Mouse (Mus musculus) stomach, embryonic 15.5 days (tissue): ENCODE results near the gene Gcn1l1. TPM values are rescaled to one million over a fixed set of nuclear protein-coding genes. Genes with fewer than 3 reads are reported as not detected.

Experiments
- ATAC-seq: fragments of 200-750 bp; cut with Nextera tagmentation; 2 replicates; pipeline ENCODE4 v1.8.0; 2017; ENCODE audit warnings: low read depth, moderate number of reproducible peaks, moderate TSS enrichment; ENCODE audit not compliant: insufficient read depth, low FRiP score
- H3K27ac ChIP-seq: fragments of 300-500 bp; sonication (generic); 2 replicates; pipeline ENCODE4 v1.5.1; 2015; ENCODE audit warnings: mild to moderate bottlenecking, inconsistent platforms
- H3K27me3 ChIP-seq: fragments of 300-500 bp; sonication (generic); replicated peaks from 2 replicates; pipeline ENCODE4 v1.6.1; 2015; ENCODE audit warnings: inconsistent platforms
- H3K36me3 ChIP-seq: fragments of 300-500 bp; sonication (generic); 2 replicates; pipeline ENCODE4 v1.6.1; 2015; ENCODE audit warnings: inconsistent platforms
- H3K4me1 ChIP-seq: fragments of 300-500 bp; sonication (generic); 2 replicates; pipeline ENCODE4 v1.6.1; 2015; ENCODE audit warnings: inconsistent platforms
- H3K4me2 ChIP-seq: fragments of 300-500 bp; sonication (generic); 2 replicates; pipeline ENCODE4 v1.6.1; 2015; ENCODE audit warnings: mild to moderate bottlenecking, inconsistent platforms
- H3K4me3 ChIP-seq: fragments of 300-500 bp; sonication (generic); replicated peaks from 2 replicates; pipeline ENCODE4 v1.5.1; 2015; ENCODE audit warnings: inconsistent platforms
- H3K9ac ChIP-seq: fragments of 300-500 bp; sonication (generic); 2 replicates; pipeline ENCODE4 v1.6.1; 2015; ENCODE audit warnings: inconsistent platforms
- H3K9me3 ChIP-seq: fragments of 300-500 bp; sonication (generic); 2 replicates; pipeline ENCODE4 v1.6.1; 2016; ENCODE audit warnings: inconsistent platforms
- WGBS: fragments of 180-500 bp; shearing (Covaris S2); methylation state at CpG from one replicate; pipeline ENCODE4 v1.1.7; 2015; 5-methylcytosine and 5-hydroxymethylcytosine counted together
- polyA plus RNA-seq: library from polyadenylated mRNA; unstranded; fragments of >200 nt; fragmentation: Nextera tagmentation; extraction: Ambion mirVana; gene quantifications from 2 replicates; pipeline ENCODE4 v1.2.1, GENCODE M21; 2015

Gene Gcn1l1
- polyA plus RNA-seq, 1 experiment from 2014 or later = 34.9 TPM

GRCm38 (mm10) chr5:115586166-115586565 lies 21.1 kb downstream of the Gcn1l1 start:
- no peak overlapping the region for H3K9ac ChIP-seq
- no peak overlapping the region for H3K27ac ChIP-seq
- no peak for ATAC-seq
- 94% methylated on average over 15 of the region's 15 CpGs for WGBS
- peaks cover 84% of the 10 kb centered on the region for H3K36me3 ChIP-seq
- H3K27me3 ChIP-seq = no peaks in the 10 kb centered on the region
- H3K4me2 ChIP-seq = no peak overlapping the region
- H3K4me3 ChIP-seq = no peak overlapping the region
- no peaks in the 10 kb centered on the region for H3K9me3 ChIP-seq
- no peaks in the 10 kb centered on the region for H3K4me1 ChIP-seq

- H3K4me1 ChIP-seq = no peaks in the 10 kb centered on the region
- no peak overlapping the region for H3K4me2 ChIP-seq
- H3K27ac ChIP-seq = no peak overlapping the region
- no peak overlapping the region for H3K4me3 ChIP-seq
- no peaks in the 10 kb centered on the region for H3K9me3 ChIP-seq
- H3K9ac ChIP-seq = no peak overlapping the region
- no peak for ATAC-seq
- WGBS = 92% methylated on average over 2 of the region's 2 CpGs
- H3K36me3 ChIP-seq = peaks cover 80% of the 10 kb centered on the region
- no peaks in the 10 kb centered on the region for H3K27me3 ChIP-seq
Measured at GRCm38 (mm10) chr5:115586780-115587179, 21.7 kb downstream of the Gcn1l1 start.

- Histone ChIP-seq H3K9me3 (no peaks in the 10 kb centered on the region), H3K4me1 (no peaks in the 10 kb centered on the region), H3K36me3 (peaks cover 84% of the 10 kb centered on the region), H3K4me3 (no peak overlapping the region), H3K27me3 (no peaks in the 10 kb centered on the region), H3K27ac (no peak overlapping the region), H3K9ac (no peak overlapping the region), H3K4me2 (no peak overlapping the region)
- 78% methylated on average over 11 of the region's 11 CpGs for WGBS
- ATAC-seq = no peak
Measured at GRCm38 (mm10) chr5:115591028-115591427, 26.0 kb downstream of the Gcn1l1 start.

- Histone ChIP-seq H3K4me2 (no peak overlapping the region), H3K9me3 (no peaks in the 10 kb centered on the region), H3K4me3 (no peak overlapping the region), H3K27ac (no peak overlapping the region), H3K27me3 (no peaks in the 10 kb centered on the region), H3K36me3 (peaks cover 86% of the 10 kb centered on the region), H3K4me1 (no peaks in the 10 kb centered on the region), H3K9ac (no peak overlapping the region)
- no peak for ATAC-seq
- 88% methylated on average over 2 of the region's 2 CpGs for WGBS
Measured at GRCm38 (mm10) chr5:115591506-115591905, 26.5 kb downstream of the Gcn1l1 start.

GRCm38 (mm10) chr5:115603561-115603960 lies 38.5 kb downstream of the Gcn1l1 start:
- 90% methylated on average over 6 of the region's 6 CpGs for WGBS

GRCm38 (mm10) chr5:115611566-115611965 lies 46.5 kb downstream of the Gcn1l1 start:
- H3K4me2 ChIP-seq = no peak overlapping the region
- no peaks in the 10 kb centered on the region for H3K27me3 ChIP-seq
- no peak overlapping the region for H3K27ac ChIP-seq
- peaks cover 83% of the 10 kb centered on the region for H3K36me3 ChIP-seq
- ATAC-seq = no peak
- no peaks in the 10 kb centered on the region for H3K4me1 ChIP-seq
- H3K4me3 ChIP-seq = no peak overlapping the region
- WGBS = 88% methylated on average over 11 of the region's 11 CpGs
- no peaks in the 10 kb centered on the region for H3K9me3 ChIP-seq
- no peak overlapping the region for H3K9ac ChIP-seq

More at GRCm38 (mm10) chr5:115603561-115603960, 38.5 kb downstream of the Gcn1l1 start:
- no peaks in the 10 kb centered on the region for H3K4me1 ChIP-seq
- H3K4me3 ChIP-seq = no peak overlapping the region
- no peak overlapping the region for H3K9ac ChIP-seq
- H3K9me3 ChIP-seq = no peaks in the 10 kb centered on the region
- no peaks in the 10 kb centered on the region for H3K27me3 ChIP-seq
- no peak for ATAC-seq
- H3K27ac ChIP-seq = no peak overlapping the region
- H3K4me2 ChIP-seq = no peak overlapping the region
- peaks cover 68% of the 10 kb centered on the region for H3K36me3 ChIP-seq

GRCm38 (mm10) chr5:115613332-115613731 lies 48.3 kb downstream of the Gcn1l1 start:
- Histone ChIP-seq H3K27me3 (no peaks in the 10 kb centered on the region), H3K9me3 (no peaks in the 10 kb centered on the region), H3K36me3 (peaks cover 89% of the 10 kb centered on the region), H3K4me2 (no peak overlapping the region), H3K4me3 (no peak overlapping the region), H3K4me1 (no peaks in the 10 kb centered on the region), H3K9ac (no peak overlapping the region), H3K27ac (no peak overlapping the region)
- 90% methylated on average over 9 of the region's 9 CpGs for WGBS
- no peak for ATAC-seq

GRCm38 (mm10) chr5:115614948-115615347 lies 49.9 kb downstream of the Gcn1l1 start:
- no peak overlapping the region for H3K4me3 ChIP-seq
- H3K4me2 ChIP-seq = no peak overlapping the region
- no peaks in the 10 kb centered on the region for H3K27me3 ChIP-seq
- no peaks in the 10 kb centered on the region for H3K9me3 ChIP-seq
- no peak overlapping the region for H3K9ac ChIP-seq
- no peaks in the 10 kb centered on the region for H3K4me1 ChIP-seq
- no peak for ATAC-seq
- H3K27ac ChIP-seq = no peak overlapping the region
- H3K36me3 ChIP-seq = peaks cover 80% of the 10 kb centered on the region
- WGBS = 86% methylated on average over 7 of the region's 7 CpGs

- no peaks in the 10 kb centered on the region for H3K27me3 ChIP-seq
- no peak overlapping the region for H3K4me3 ChIP-seq
- peak; percentile 61 for ATAC-seq
- no peak overlapping the region for H3K27ac ChIP-seq
- H3K9me3 ChIP-seq = no peaks in the 10 kb centered on the region
- H3K9ac ChIP-seq = no peak overlapping the region
- H3K4me2 ChIP-seq = no peak overlapping the region
- 71% methylated on average over 15 of the region's 15 CpGs for WGBS
- no peaks in the 10 kb centered on the region for H3K4me1 ChIP-seq
- peaks cover 49% of the 10 kb centered on the region for H3K36me3 ChIP-seq
Measured at GRCm38 (mm10) chr5:115619690-115620089, 54.6 kb downstream of the Gcn1l1 start.

GRCm38 (mm10) chr5:115622686-115623085 lies 57.6 kb downstream of the Gcn1l1 start:
- H3K27me3 ChIP-seq = no peaks in the 10 kb centered on the region
- H3K9me3 ChIP-seq = no peaks in the 10 kb centered on the region
- H3K27ac ChIP-seq = no peak overlapping the region
- ATAC-seq = no peak
- H3K4me1 ChIP-seq = no peaks in the 10 kb centered on the region
- H3K36me3 ChIP-seq = peaks cover 19% of the 10 kb centered on the region
- 83% methylated on average over 7 of the region's 7 CpGs for WGBS
- no peak overlapping the region for H3K4me2 ChIP-seq
- H3K9ac ChIP-seq = no peak overlapping the region
- no peak overlapping the region for H3K4me3 ChIP-seq

GRCm38 (mm10) chr5:115623694-115624440 lies 58.8 kb downstream of the Gcn1l1 start:
- Histone ChIP-seq H3K4me3 (no peak overlapping the region), H3K9ac (no peak overlapping the region), H3K27ac (no peak overlapping the region), H3K9me3 (no peaks in the 10 kb centered on the region), H3K36me3 (peaks cover 16% of the 10 kb centered on the region), H3K27me3 (no peaks in the 10 kb centered on the region), H3K4me1 (no peaks in the 10 kb centered on the region), H3K4me2 (no peak overlapping the region)
- 81% methylated on average over 9 of the region's 9 CpGs for WGBS
- no peak for ATAC-seq

GRCm38 (mm10) chr5:115626237-115626886 lies 61.3 kb downstream of the Gcn1l1 start:
- no peaks in the 10 kb centered on the region for H3K27me3 ChIP-seq
- H3K9ac ChIP-seq = no peak overlapping the region
- H3K4me1 ChIP-seq = no peaks in the 10 kb centered on the region
- H3K27ac ChIP-seq = no peak overlapping the region; the same call in 1 of the 2 replicates
- WGBS = 82% methylated on average over 10 of the region's 10 CpGs
- no peak overlapping the region for H3K4me3 ChIP-seq
- peak; percentile 86 for ATAC-seq
- no peaks in the 10 kb centered on the region for H3K9me3 ChIP-seq
- H3K36me3 ChIP-seq = 0 out of 2 replicates have a peak, but pooled peaks cover 2% of the 10 kb centered on the region
- no peak overlapping the region for H3K4me2 ChIP-seq
